Mouse (Mus musculus) ES-Bruce4 (cell line): Measurements from ENCODE around the gene Fcgr4. TPM values are rescaled to one million over a fixed set of nuclear protein-coding genes. Genes with fewer than 3 reads are reported as not detected.
"Not testable (repeated sequence)": the region's sequence is repeated elsewhere in the genome, so short reads cannot be mapped to it uniquely, and the experiment has no call there.

Experiments used
- H3K27ac ChIP-seq: 2 replicates; pipeline ENCODE4 v1.5.1; 2012; ENCODE audit warnings: low read length, inconsistent platforms; ENCODE audit not compliant: insufficient read depth
- H3K27me3 ChIP-seq: 2 replicates; pipeline ENCODE4 v1.6.1; 2012; ENCODE audit warnings: mild to moderate bottlenecking, low read length, inconsistent platforms; ENCODE audit not compliant: control insufficient read depth, poor library complexity, insufficient read depth, severe bottlenecking
- H3K36me3 ChIP-seq: 2 replicates; pipeline ENCODE4 v1.6.1; 2012; ENCODE audit warnings: inconsistent platforms, mild to moderate bottlenecking, low read length, moderate library complexity; ENCODE audit not compliant: control insufficient read depth, poor library complexity, insufficient read depth, severe bottlenecking
- H3K4me1 ChIP-seq: one replicate; pipeline ENCODE4 v1.8.1; 2011; ENCODE audit warnings: low read length; ENCODE audit not compliant: control insufficient read depth, insufficient read depth
- H3K4me3 ChIP-seq: 2 replicates; pipeline ENCODE4 v1.5.1; 2011; ENCODE audit warnings: low read depth, mild to moderate bottlenecking, low read length
- H3K9ac ChIP-seq: 2 replicates; pipeline ENCODE4 v1.6.1; 2012; ENCODE audit warnings: low read depth, mild to moderate bottlenecking, inconsistent platforms; ENCODE audit not compliant: poor library complexity, severe bottlenecking
- H3K9me3 ChIP-seq: replicated peaks from 2 replicates; pipeline ENCODE4 v1.6.1; 2012; ENCODE audit warnings: mild to moderate bottlenecking, low read length, inconsistent platforms; ENCODE audit not compliant: control insufficient read depth, poor library complexity, insufficient read depth, severe bottlenecking
- polyA plus RNA-seq: library from polyadenylated mRNA; stranded (reverse); fragments of >200 nt; gene quantifications from 2 replicates; pipeline ENCODE4 v1.2.4, GENCODE M21; 2011; ENCODE audit warnings: low read depth; ENCODE audit not compliant: missing spikeins, insufficient read depth, insufficient read length

Fcgr4 gene
- polyA plus RNA-seq, 1 experiment, result not detected

- not testable (repeated sequence) for H3K4me1 ChIP-seq, H3K9ac ChIP-seq, H3K27me3 ChIP-seq, H3K36me3 ChIP-seq, H3K4me3 ChIP-seq, H3K27ac ChIP-seq, H3K9me3 ChIP-seq
Measured at GRCm38 (mm10) chr1:171077192-171077591, 58.5 kb downstream of the Fcgr4 start.

GRCm38 (mm10) chr1:171077955-171078354, 59.2 kb downstream of the Fcgr4 start:
- not testable (repeated sequence) for H3K4me1 ChIP-seq, H3K36me3 ChIP-seq, H3K27ac ChIP-seq, H3K27me3 ChIP-seq, H3K9me3 ChIP-seq, H3K4me3 ChIP-seq
- H3K9ac ChIP-seq, result peak overlapping the region; percentile 73

GRCm38 (mm10) chr1:171078419-171078818, 59.7 kb downstream of the Fcgr4 start:
- H3K27ac ChIP-seq, H3K9me3 ChIP-seq, H3K9ac ChIP-seq, H3K4me1 ChIP-seq, H3K4me3 ChIP-seq, H3K36me3 ChIP-seq, H3K27me3 ChIP-seq: not testable (repeated sequence)

GRCm38 (mm10) chr1:171079345-171079744, 60.6 kb downstream of the Fcgr4 start:
- not testable (repeated sequence) for H3K9ac ChIP-seq, H3K4me1 ChIP-seq, H3K36me3 ChIP-seq, H3K27ac ChIP-seq, H3K27me3 ChIP-seq, H3K9me3 ChIP-seq
- H3K4me3 ChIP-seq, result peak overlapping the region; percentile 16

Other genes starting within 250 kb of the Fcgr4 start
- gene Atf6, start 151.1 kb upstream of the Fcgr4 start, polyA plus RNA-seq, result 23.7 and 24.1 TPM in 2 replicates
- not detected in 2 replicates for gene Gm26620, start 133.9 kb upstream of the Fcgr4 start, polyA plus RNA-seq
- gene Dusp12, start 133.4 kb upstream of the Fcgr4 start, polyA plus RNA-seq, result 43.1 and 45.9 TPM in 2 replicates
- not detected in 2 replicates for gene Fcrlb, start 106.0 kb upstream of the Fcgr4 start, polyA plus RNA-seq
- not detected in 2 replicates for gene Fcrla, start 91.3 kb upstream of the Fcgr4 start, polyA plus RNA-seq
- gene Fcgr2b, start 42.4 kb upstream of the Fcgr4 start, polyA plus RNA-seq, result not detected in 2 replicates
- 0.78 and 0.87 TPM in 2 replicates for gene Fcgr3, start 46.0 kb downstream of the Fcgr4 start, polyA plus RNA-seq
- gene Cfap126, start 95.0 kb downstream of the Fcgr4 start, polyA plus RNA-seq, result 6.4 and 7.5 TPM in 2 replicates
- gene Sdhc, start 131.7 kb downstream of the Fcgr4 start, polyA plus RNA-seq, result 273 and 285 TPM in 2 replicates
- 1.1 and 1.3 TPM in 2 replicates for gene Mpz, start 131.8 kb downstream of the Fcgr4 start, polyA plus RNA-seq
- gene Pcp4l1, start 177.3 kb downstream of the Fcgr4 start, polyA plus RNA-seq, result 0.37 and 0.70 TPM in 2 replicates
- not detected in 2 replicates for gene Nr1i3, start 195.1 kb downstream of the Fcgr4 start, polyA plus RNA-seq
- gene Tomm40l, start 203.6 kb downstream of the Fcgr4 start, polyA plus RNA-seq, result 18.3 and 25.1 TPM in 2 replicates
- gene Apoa2, start 206.1 kb downstream of the Fcgr4 start, polyA plus RNA-seq, result 18.0 and 19.1 TPM in 2 replicates
- 0.91 TPM in 1 of 2 replicates, not detected in the other for gene Fcer1g, start 215.4 kb downstream of the Fcgr4 start, polyA plus RNA-seq
- 3.5 and 4.3 TPM in 2 replicates for gene Adamts4, start 231.5 kb downstream of the Fcgr4 start, polyA plus RNA-seq
- gene Ndufs2, start 232.5 kb downstream of the Fcgr4 start, polyA plus RNA-seq, result 158 and 163 TPM in 2 replicates